Comparison of ENCODE assay signal across 14 mouse cellular contexts in genomic region chr8:27980920-27981319, GRCm38 (mm10).
"Had no signal": no experiment of that assay in that cellular context is flagged by ENCODE, and none has a peak within 500 bp of the region (broad histone marks: within the 10 kb centered on the region; RNA-seq: fewer than 3 reads in every experiment).

No protein-coding gene starts in this region.

- H3K9ac ChIP-seq: lung, embryonic 14.5 days; midbrain, embryonic 13.5 days; midbrain, embryonic 15.5 days; neural tube, embryonic 13.5 days; stomach, embryonic 15.5 days had no signal

- ATAC-seq: midbrain, embryonic 13.5 days had no signal

- H3K27me3 ChIP-seq: midbrain, embryonic 13.5 days; midbrain, embryonic 15.5 days; neural tube, embryonic 13.5 days; stomach, embryonic 15.5 days had no signal

- H3K36me3 ChIP-seq: midbrain, embryonic 13.5 days; midbrain, embryonic 15.5 days; neural tube, embryonic 13.5 days; stomach, embryonic 15.5 days had no signal

- H3K4me1 ChIP-seq: midbrain, embryonic 13.5 days; midbrain, embryonic 15.5 days; neural tube, embryonic 13.5 days; stomach, embryonic 15.5 days had no signal

- H3K4me2 ChIP-seq: lung, embryonic 14.5 days; midbrain, embryonic 11.5 days; midbrain, embryonic 13.5 days; midbrain, embryonic 15.5 days; neural tube, embryonic 13.5 days; stomach, embryonic 15.5 days had no signal

- H3K27ac ChIP-seq: midbrain, embryonic 13.5 days; midbrain, embryonic 15.5 days; neural tube, embryonic 13.5 days; stomach, embryonic 15.5 days; stomach, postnatal 0 days had no signal

- DNase-seq: lung, adult 18-20 months; lung, embryonic 14.5 days; lung, postnatal 10 days; lung, postnatal 4 days; right cerebral cortex, postnatal 14 days; thymus, adult 18-20 months; thymus, postnatal 14 days; thymus, postnatal 36 days had no signal

- H3K4me3 ChIP-seq: midbrain, embryonic 13.5 days; midbrain, embryonic 15.5 days; neural tube, embryonic 13.5 days; stomach, embryonic 15.5 days had no signal

- H3K9me3 ChIP-seq: midbrain, embryonic 13.5 days; midbrain, embryonic 15.5 days; neural tube, embryonic 13.5 days; stomach, embryonic 15.5 days had no signal
